Mouse (Mus musculus): ENCODE measurements around the gene Gnl2.
A peak's percentile ranks its signal among the peaks of the same experiment; 100 is the strongest.

DNA sequence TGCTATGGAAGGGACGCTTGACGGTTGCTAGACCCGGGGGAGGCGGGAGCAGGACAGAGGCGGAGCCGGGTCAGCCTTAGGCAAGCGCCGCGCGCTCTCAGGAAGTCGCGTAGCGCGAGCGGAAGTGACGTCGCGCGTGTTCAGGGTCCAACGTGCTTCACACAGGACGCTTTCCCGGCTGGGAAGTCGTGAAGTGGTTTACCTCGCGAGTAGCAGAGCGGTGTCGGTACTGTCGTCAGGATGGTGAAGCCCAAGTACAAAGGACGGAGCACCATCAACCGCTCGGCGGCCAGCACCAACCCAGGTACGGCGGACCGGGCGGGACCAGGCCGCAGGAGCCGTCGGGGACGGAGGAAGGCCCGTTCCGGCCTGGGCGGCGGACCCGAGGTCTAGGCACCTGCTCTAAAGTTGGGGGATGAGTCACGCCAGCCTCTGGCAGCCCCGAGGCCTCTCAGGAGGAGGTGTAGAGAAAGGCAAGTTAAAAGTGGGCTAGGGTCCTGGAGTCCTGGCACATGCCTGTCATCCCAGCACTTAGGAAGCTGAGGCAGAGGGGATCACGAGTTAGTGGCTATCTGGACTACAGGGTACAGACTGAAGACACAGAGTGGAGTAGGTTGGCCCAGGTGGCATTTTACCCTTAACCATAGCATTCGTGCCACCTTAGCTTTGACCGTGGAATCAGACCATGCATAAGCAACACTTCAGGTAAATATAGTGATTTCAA is 13.7 kb downstream of the Gnl2 start:
- TF ChIP-seq E2F4 (IDR thresholded peaks at IDR 0.05; ENCODE audit: borderline replicate concordance, low read depth, low read length) (no peak; the same call in 1 of the 2 replicates), CTCF (IDR thresholded peaks at IDR 0.05 in 2 of 3, conservative IDR thresholded peaks at IDR 0.05 in 1 of 3; ENCODE audit: control insufficient read depth in 1 of 3, insufficient read depth in 1 of 3, low read depth in 2 of 3, low read length in 3 of 3, poor library complexity in 1 of 3, severe bottlenecking in 1 of 3) (no peak), EP300 (IDR thresholded peaks at IDR 0.05; ENCODE audit: low read depth in 1 of 2, low read length in 2 of 2) (no peak), TAL1 (IDR thresholded peaks at IDR 0.05; ENCODE audit: low read length) (no peak), POLR2A (IDR thresholded peaks at IDR 0.05; ENCODE audit: control insufficient read depth in 1 of 2, insufficient read depth in 1 of 2, low read depth in 1 of 2, low read length in 2 of 2, poor library complexity in 1 of 2) (peak; percentile 61 to 98; a peak in 2 of 4 replicates), USF2 (IDR thresholded peaks at IDR 0.05; ENCODE audit: borderline replicate concordance in 1 of 2, insufficient read depth in 1 of 2, low read depth in 1 of 2, low read length in 2 of 2) (no peak), POLR2AphosphoS2 (IDR thresholded peaks at IDR 0.05; ENCODE audit: low read length) (peak; percentile 75; the same call in 1 of the 2 replicates), CHD2 (IDR thresholded peaks at IDR 0.05; ENCODE audit: low read length) (no peak), SIN3A (IDR thresholded peaks at IDR 0.05; ENCODE audit: low read length) (peak; percentile 99), ZNF384 (IDR thresholded peaks at IDR 0.05; ENCODE audit: low read depth, low read length) (no peak), RCOR1 (IDR thresholded peaks at IDR 0.05; ENCODE audit: low read depth, low read length) (no peak), MAZ (IDR thresholded peaks at IDR 0.05; ENCODE audit: low read depth, low read length) (no peak)
